ENCODE assay signal across 14 mouse cellular contexts in genomic region chr8:114657789-114658188, GRCm38 (mm10).
DNase-seq lines count a peak whose midpoint lies in the region; ATAC-seq and TF ChIP-seq lines count a peak whose summit lies in the region.
"Had no signal": no experiment of that assay in that cellular context is flagged by ENCODE, and none has a peak within 500 bp of the region (broad histone marks: within the 10 kb centered on the region; RNA-seq: fewer than 3 reads in every experiment).

No protein-coding gene starts in this region.

- H3K9me3 ChIP-seq in forebrain, embryonic 11.5 days (ENCODE audit: control insufficient read depth, low read length), result no peaks in the 10 kb centered on the region
- H3K9me3 ChIP-seq in forebrain, embryonic 14.5 days (replicated peaks; ENCODE audit: control insufficient read depth, low read length), result no peaks in the 10 kb centered on the region
- no peaks in the 10 kb centered on the region for H3K9me3 ChIP-seq in lung, postnatal 0 days (ENCODE audit: low read length)
- no peaks in the 10 kb centered on the region for H3K9me3 ChIP-seq in heart, embryonic 10.5 days
- H3K9me3 ChIP-seq: forebrain, embryonic 13.5 days; hindbrain, embryonic 12.5 days; liver, embryonic 13.5 days had no signal

- H3K4me1 ChIP-seq in forebrain, embryonic 11.5 days (replicated peaks; ENCODE audit: control insufficient read depth, insufficient read depth, low read length), result no peaks in the 10 kb centered on the region
- H3K4me1 ChIP-seq in forebrain, embryonic 14.5 days (ENCODE audit: control insufficient read depth, insufficient read depth, low read length), result no peaks in the 10 kb centered on the region
- H3K4me1 ChIP-seq in cerebellum, adult 2 months (ENCODE audit: control insufficient read depth, insufficient read depth, low read length), result peaks cover 5% of the 10 kb centered on the region
- no peaks in the 10 kb centered on the region for H3K4me1 ChIP-seq in lung, postnatal 0 days (ENCODE audit: insufficient read depth, low read depth, low read length)
- H3K4me1 ChIP-seq in heart, embryonic 10.5 days, result no peaks in the 10 kb centered on the region
- H3K4me1 ChIP-seq: forebrain, embryonic 13.5 days; hindbrain, embryonic 12.5 days; liver, embryonic 13.5 days had no signal

- DNase-seq in forebrain, embryonic 11.5 days (ENCODE audit: low spot score), result peak; percentile 45
- DNase-seq in forebrain, embryonic 14.5 days (ENCODE audit: low spot score), result no peak
- peak; percentile 34 for DNase-seq in ZHBTc4 (ENCODE audit: low read depth, low spot score)
- DNase-seq in cerebellum, adult 2 months, result peak; percentile 66 to 76
- DNase-seq in lung, postnatal 0 days (ENCODE audit: low spot score), result peak; percentile 65
- no peak for DNase-seq in heart, embryonic 10.5 days (ENCODE audit: low spot score)
- DNase-seq in frontal cortex, postnatal 25 days (ENCODE audit: low spot score in 2 of 2), result no peak
- no peak for DNase-seq in heart, adult 11 months
- DNase-seq: heart, adult 2 months; liver, embryonic 13.5 days; retina, postnatal 1 day had no signal

- H3K36me3 ChIP-seq in forebrain, embryonic 11.5 days (ENCODE audit: control insufficient read depth, insufficient read depth, low read length), result no peaks in the 10 kb centered on the region
- H3K36me3 ChIP-seq in forebrain, embryonic 14.5 days (ENCODE audit: control insufficient read depth, insufficient read depth, low read length), result no peaks in the 10 kb centered on the region
- H3K36me3 ChIP-seq in lung, postnatal 0 days (ENCODE audit: insufficient read depth, low read length), result no peaks in the 10 kb centered on the region
- no peaks in the 10 kb centered on the region for H3K36me3 ChIP-seq in heart, embryonic 10.5 days
- H3K36me3 ChIP-seq: hindbrain, embryonic 12.5 days; liver, embryonic 13.5 days had no signal

- H3K27me3 ChIP-seq in forebrain, embryonic 11.5 days (ENCODE audit: control insufficient read depth, insufficient read depth, low read length), result no peaks in the 10 kb centered on the region
- no peaks in the 10 kb centered on the region for H3K27me3 ChIP-seq in forebrain, embryonic 14.5 days (replicated peaks; ENCODE audit: control insufficient read depth, insufficient read depth, low read length)
- no peaks in the 10 kb centered on the region for H3K27me3 ChIP-seq in cerebellum, adult 2 months (ENCODE audit: control insufficient read depth, insufficient read depth, low read length)
- H3K27me3 ChIP-seq in lung, postnatal 0 days (replicated peaks; ENCODE audit: insufficient read depth, low read length), result no peaks in the 10 kb centered on the region
- no peaks in the 10 kb centered on the region for H3K27me3 ChIP-seq in heart, embryonic 10.5 days (ENCODE audit: insufficient read depth, poor library complexity, severe bottlenecking)
- H3K27me3 ChIP-seq: forebrain, embryonic 13.5 days; hindbrain, embryonic 12.5 days; liver, embryonic 13.5 days had no signal

- H3K4me3 ChIP-seq in forebrain, embryonic 11.5 days (ENCODE audit: low read depth, low read length), result no peak overlapping the region
- no peak overlapping the region for H3K4me3 ChIP-seq in forebrain, embryonic 14.5 days (ENCODE audit: low read depth, low read length)
- H3K4me3 ChIP-seq in cerebellum, adult 2 months (replicated peaks; ENCODE audit: insufficient read depth, low read depth, low read length), result no peak overlapping the region
- no peak overlapping the region for H3K4me3 ChIP-seq in lung, postnatal 0 days (ENCODE audit: low read depth, low read length)
- H3K4me3 ChIP-seq in heart, embryonic 10.5 days, result no peak overlapping the region
- H3K4me3 ChIP-seq: forebrain, embryonic 13.5 days; heart, adult 2 months; hindbrain, embryonic 12.5 days; liver, embryonic 13.5 days; myocyte had no signal

- ATAC-seq in forebrain, embryonic 11.5 days (replicated peaks; ENCODE audit: low FRiP score), result no peak
- ATAC-seq in forebrain, embryonic 14.5 days, result no peak
- ATAC-seq in lung, postnatal 0 days, result peak; percentile 48
- ATAC-seq: forebrain, embryonic 13.5 days had no signal

- H3K9ac ChIP-seq in forebrain, embryonic 11.5 days (ENCODE audit: low read length), result no peak overlapping the region
- no peak overlapping the region for H3K9ac ChIP-seq in forebrain, embryonic 14.5 days (ENCODE audit: low read length)
- H3K9ac ChIP-seq in lung, postnatal 0 days (replicated peaks; ENCODE audit: low read depth), result no peak overlapping the region
- H3K9ac ChIP-seq: forebrain, embryonic 13.5 days; hindbrain, embryonic 12.5 days; liver, embryonic 13.5 days had no signal

- TF ChIP-seq POLR2A in cerebellum, adult 2 months (IDR thresholded peaks at IDR 0.05; ENCODE audit: borderline replicate concordance, insufficient read depth, low read length), result no peak

- 84% methylated on average over 4 of the region's 4 CpGs for WGBS in forebrain, embryonic 11.5 days
- 64% methylated on average over 4 of the region's 4 CpGs for WGBS in forebrain, embryonic 14.5 days
- WGBS in cerebellum, adult 2 months, result 13% methylated on average over 4 of the region's 4 CpGs
- WGBS in lung, postnatal 0 days, result 21% methylated on average over 4 of the region's 4 CpGs
- 60% methylated on average over 4 of the region's 4 CpGs for whole genome bisulfite sequencing in heart, embryonic 10.5 days

- no peak overlapping the region for H3K4me2 ChIP-seq in forebrain, embryonic 11.5 days (ENCODE audit: low read depth, low read length, severe bottlenecking)
- H3K4me2 ChIP-seq in forebrain, embryonic 14.5 days (ENCODE audit: low read length), result no peak overlapping the region
- H3K4me2 ChIP-seq in lung, postnatal 0 days (replicated peaks; ENCODE audit: low read depth, low read length), result no peak overlapping the region
- H3K4me2 ChIP-seq: forebrain, embryonic 13.5 days; hindbrain, embryonic 12.5 days; liver, embryonic 13.5 days had no signal

- peak; percentile 62 for TF ChIP-seq CTCF in cerebellum, adult 2 months (IDR thresholded peaks at IDR 0.05; ENCODE audit: borderline replicate concordance, insufficient read depth, low read depth, low read length)
- TF ChIP-seq CTCF in lung, postnatal 0 days (IDR thresholded peaks at IDR 0.05), result peak; percentile 59

- no peak overlapping the region for H3K27ac ChIP-seq in forebrain, embryonic 11.5 days (ENCODE audit: low read depth, low read length)
- H3K27ac ChIP-seq in forebrain, embryonic 14.5 days (ENCODE audit: low read depth, low read length), result no peak overlapping the region
- peak overlapping the region; percentile 32; the same call in 1 of the 2 replicates for H3K27ac ChIP-seq in cerebellum, adult 2 months (ENCODE audit: insufficient read depth, low read length)
- H3K27ac ChIP-seq in lung, postnatal 0 days (ENCODE audit: low read length), result no peak overlapping the region
- no peak overlapping the region for H3K27ac ChIP-seq in heart, embryonic 10.5 days
- H3K27ac ChIP-seq: forebrain, embryonic 13.5 days; heart, adult 2 months; hindbrain, embryonic 12.5 days; liver, embryonic 13.5 days had no signal

- TF ChIP-seq EP300 in lung, postnatal 0 days (IDR thresholded peaks at IDR 0.05), result no peak

Comparison
In these comparisons a context has a peak if more than half of its experiments do, and no peak if none do; other contexts are left out.
1. DNase-seq: peak in forebrain, embryonic 11.5 days (single experiment), ZHBTc4 (single experiment), cerebellum, adult 2 months (2 of 2) and lung, postnatal 0 days (single experiment); none in forebrain, embryonic 14.5 days (single experiment), heart, embryonic 10.5 days (single experiment), frontal cortex, postnatal 25 days (0 of 2) and heart, adult 11 months (single experiment).